Mouse (Mus musculus) CH12.LX (cell line): Measurements from ENCODE around the gene Adat3.

Experiments
- CTCF ChIP-seq, 2 experiments: IDR thresholded peaks in 1 of 2; conservative IDR thresholded peaks in 1 of 2; 2 replicates each; pipeline ENCODE4 v1.5.1; 2011 to 2012; ENCODE audit warnings: low read depth in 2 of 2, low read length in 2 of 2, improper control_type of control experiment in 1 of 2, inconsistent platforms in 1 of 2, mild to moderate bottlenecking in 1 of 2, moderate library complexity in 1 of 2
- JUN ChIP-seq: IDR thresholded peaks from 2 replicates; pipeline ENCODE4 v1.6.1; 2011; ENCODE audit warnings: low read depth, mild to moderate bottlenecking, low read length, improper control_type of control experiment, moderate library complexity; ENCODE audit not compliant: insufficient read depth
- RAD21 ChIP-seq: IDR thresholded peaks from 2 replicates; pipeline ENCODE4 v1.6.1; 2011; ENCODE audit warnings: low read depth, mild to moderate bottlenecking, low read length, improper control_type of control experiment, moderate library complexity
- SIN3A ChIP-seq: IDR thresholded peaks from 2 replicates; pipeline ENCODE4 v1.6.1; 2012; ENCODE audit warnings: low read length, improper control_type of control experiment, inconsistent platforms
- ZC3H11A ChIP-seq: IDR thresholded peaks from 2 replicates; pipeline ENCODE4 v1.6.1; 2012; ENCODE audit warnings: low read depth, mild to moderate bottlenecking, inconsistent platforms, low read length, improper control_type of control experiment
- ZKSCAN1 ChIP-seq: IDR thresholded peaks from 2 replicates; pipeline ENCODE4 v1.6.1; 2012; ENCODE audit warnings: low read depth, inconsistent platforms, low read length, improper control_type of control experiment, borderline replicate concordance

GRCm38 (mm10) chr10:80568876-80569275, 33.8 kb upstream of the Adat3 start:
- no peak for TF ChIP-seq SIN3A
- no peak for TF ChIP-seq RAD21
- no peak for TF ChIP-seq ZKSCAN1
- no peak for TF ChIP-seq ZC3H11A
- TF ChIP-seq CTCF (conservative IDR thresholded peaks at IDR 0.05 in 1 of 2, IDR thresholded peaks at IDR 0.05 in 1 of 2; ENCODE audit: low read depth in 2 of 2, low read length in 2 of 2), result no peak
- no peak for TF ChIP-seq JUN
